Mouse (Mus musculus): ENCODE measurements around the gene Slc31a2. TPM values are rescaled to one million over a fixed set of nuclear protein-coding genes. Genes with fewer than 3 reads are reported as not detected.

Gene Slc31a2
- total RNA-seq, 2 experiments from 2014 or later, result 16.9 to 18.6 TPM

DNA sequence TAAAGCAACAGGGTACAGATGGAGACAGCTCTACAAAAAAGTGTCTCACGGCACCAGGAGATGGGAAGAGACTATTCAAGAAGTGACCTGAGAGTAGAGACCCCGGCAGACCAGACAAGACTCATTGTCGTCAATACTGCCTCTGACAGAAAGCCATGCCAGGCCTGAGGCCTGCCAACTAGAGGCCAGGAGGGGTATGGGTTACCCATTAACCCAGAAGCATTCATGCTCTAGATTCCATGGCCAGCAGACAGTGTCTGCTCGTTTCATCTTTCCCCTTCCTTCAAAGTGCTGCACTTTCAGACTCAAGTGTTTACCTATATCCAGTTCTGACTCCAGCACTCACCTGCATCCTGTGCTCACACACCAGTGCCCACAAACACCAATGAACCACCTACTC is 15.7 kb downstream of the Slc31a2 start:
- no peak for ATAC-seq (replicated peaks; ENCODE audit: poor library complexity)

DNA sequence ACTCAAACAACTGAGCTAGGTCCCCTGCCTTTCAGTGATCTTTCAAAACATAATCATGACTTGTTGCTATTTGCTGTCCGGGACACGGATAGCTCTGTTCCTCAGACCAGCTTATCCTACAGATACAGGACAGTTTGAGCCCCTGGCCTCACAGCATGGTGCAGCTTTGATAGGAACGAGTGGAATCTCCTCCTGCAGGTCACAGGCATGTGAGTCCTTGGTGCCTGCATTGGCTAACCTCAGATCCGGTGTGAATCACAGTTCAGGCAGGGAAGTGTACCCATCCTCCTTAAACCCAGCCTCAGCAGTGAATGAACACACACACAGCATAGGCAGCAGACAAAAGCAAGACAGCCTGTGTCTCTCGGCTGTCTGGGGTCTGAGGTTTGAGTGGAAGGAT is 19.0 kb downstream of the Slc31a2 start:
- ATAC-seq (replicated peaks; ENCODE audit: poor library complexity), result no peak

DNA sequence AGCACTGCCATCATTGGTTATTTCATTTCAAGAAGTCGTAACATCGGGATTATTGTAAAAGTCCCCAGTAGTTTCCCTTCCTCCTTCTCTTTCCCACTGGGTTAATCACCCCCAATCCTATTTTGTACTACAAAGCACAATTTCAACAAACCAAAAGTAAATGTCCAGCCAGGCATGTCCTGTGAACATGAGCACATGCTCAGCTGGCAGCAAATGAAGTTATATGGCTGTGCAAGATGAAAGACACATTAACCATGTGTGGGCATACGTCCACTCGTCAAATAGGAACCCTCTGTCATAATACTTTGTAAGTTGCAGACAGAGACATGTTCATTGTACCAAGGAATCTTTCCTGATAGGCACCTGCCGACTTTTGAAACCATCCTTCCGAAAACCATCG is 20.6 kb downstream of the Slc31a2 start:
- ATAC-seq (replicated peaks; ENCODE audit: poor library complexity), result no peak

DNA sequence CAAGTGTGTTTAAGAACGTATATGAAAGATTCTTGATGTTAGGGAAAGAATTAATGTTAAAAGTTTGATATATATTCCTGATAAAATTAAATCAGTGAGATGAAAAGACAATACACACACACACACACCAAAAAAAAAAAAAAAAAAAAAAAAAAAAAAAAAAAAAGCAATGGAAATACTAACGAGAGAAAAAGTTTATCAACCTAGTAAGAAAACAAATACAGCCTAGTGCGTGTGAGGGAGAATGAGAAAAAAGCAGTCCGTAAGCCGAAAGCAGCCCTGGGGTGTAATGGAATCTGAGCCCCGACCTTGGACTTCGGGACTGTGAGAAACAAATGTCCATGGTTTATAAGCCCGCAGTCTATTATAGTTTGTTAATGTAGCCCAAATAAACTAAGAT is 23.2 kb downstream of the Slc31a2 start:
- no peak for ATAC-seq (replicated peaks; ENCODE audit: poor library complexity)

DNA sequence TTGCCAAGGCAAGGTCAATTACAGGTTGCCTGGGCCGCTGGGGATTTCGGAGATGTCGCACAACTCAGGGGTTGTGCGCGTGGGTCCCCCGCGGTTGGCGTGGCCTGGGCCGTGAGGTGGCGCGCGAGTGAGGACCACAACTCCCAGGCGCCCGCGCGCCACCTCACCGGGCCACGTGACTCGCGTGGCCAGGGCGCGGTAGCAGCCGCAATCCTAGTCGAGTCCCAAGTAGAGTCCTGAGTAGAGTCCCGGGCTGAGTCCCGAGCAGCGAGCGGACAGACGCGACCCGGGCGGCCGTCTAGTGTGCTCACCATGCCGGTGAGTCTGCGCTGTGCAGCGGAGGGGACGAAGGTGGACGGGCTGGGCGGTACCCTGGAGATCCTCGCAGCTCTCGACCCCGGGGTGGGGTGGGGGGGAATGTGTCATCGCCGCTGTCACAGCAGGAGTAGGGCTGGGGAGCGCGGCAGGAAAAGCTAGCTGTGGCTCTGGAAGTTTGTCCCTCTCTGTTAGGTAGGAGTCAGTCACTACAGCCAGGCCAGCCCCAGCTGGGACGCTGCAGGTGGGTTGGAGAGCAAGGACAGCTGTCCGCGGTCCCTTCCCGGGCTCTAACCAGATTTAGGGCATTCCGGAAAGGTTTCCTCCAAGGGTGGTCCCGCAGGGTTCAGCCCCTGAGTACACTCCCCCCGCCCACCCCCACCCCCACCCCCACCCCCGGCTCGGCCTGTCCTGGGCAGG is 24.1 kb downstream of the Slc31a2 start:
- ATAC-seq (replicated peaks; ENCODE audit: poor library complexity), result peak; percentile 45

DNA sequence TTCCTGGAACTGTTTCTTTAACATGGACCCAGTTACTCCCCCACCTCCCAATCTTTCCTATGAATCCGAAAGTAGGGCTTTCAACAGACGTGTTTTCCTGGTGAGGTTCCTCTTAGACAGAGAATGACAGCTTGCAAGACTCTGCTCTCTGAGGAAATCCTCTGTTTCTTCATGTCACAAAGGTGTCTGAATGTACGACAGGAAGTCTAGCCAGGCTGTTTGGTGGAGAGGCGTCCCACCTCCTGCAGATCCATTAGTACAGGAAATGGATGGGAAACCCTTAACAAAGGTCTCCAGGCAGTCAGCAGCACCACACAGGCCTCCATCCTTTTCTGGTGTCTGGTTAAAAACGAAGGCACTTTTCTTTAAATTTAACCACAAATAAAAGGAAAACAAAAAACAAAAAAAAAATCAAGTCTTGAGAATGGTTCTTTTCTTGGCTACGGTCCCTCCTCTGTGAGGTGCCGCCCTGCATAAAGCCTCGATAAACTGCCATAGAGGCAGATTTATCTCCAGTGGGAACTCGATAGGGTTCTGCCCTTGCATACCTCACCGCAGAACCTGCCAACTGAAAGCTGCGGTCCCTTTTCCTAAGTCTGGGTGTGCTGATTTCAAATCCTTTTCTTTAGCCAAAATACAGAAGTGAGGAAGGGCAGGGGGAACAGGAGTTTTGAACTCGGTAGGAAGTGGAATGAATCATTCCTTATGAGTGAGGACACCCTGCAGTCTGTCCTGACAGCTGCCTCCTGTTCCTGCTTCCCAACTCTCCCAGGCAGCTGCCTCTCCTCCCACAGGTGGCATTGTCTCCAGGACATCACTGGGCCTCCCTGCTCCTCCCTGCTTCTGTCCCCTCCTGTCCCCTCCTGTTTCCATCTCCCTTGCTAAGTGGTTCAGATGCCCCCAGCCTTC is 24.9 kb downstream of the Slc31a2 start:
- ATAC-seq (replicated peaks; ENCODE audit: poor library complexity), result peak; percentile 40

DNA sequence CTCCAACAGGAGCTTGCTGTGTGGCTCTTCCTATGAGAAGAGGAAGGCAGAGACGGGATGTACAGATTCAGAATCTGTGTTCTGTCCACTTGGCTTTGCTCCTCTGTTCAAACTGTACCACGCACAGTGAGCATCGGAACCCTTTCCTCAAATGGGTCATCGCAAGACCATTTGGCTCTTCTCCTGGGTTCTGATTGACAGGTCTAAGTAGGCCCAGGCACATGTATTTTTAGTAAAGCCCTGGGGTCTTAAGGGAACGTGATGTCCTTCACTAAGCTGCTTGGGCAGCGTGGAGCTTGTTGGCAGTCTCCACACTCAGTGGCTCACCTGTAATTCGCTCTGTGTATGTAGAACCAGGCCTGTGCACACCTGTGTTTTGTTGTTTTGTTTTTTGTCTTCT is 26.9 kb downstream of the Slc31a2 start:
- no peak for ATAC-seq (replicated peaks; ENCODE audit: poor library complexity)

DNA sequence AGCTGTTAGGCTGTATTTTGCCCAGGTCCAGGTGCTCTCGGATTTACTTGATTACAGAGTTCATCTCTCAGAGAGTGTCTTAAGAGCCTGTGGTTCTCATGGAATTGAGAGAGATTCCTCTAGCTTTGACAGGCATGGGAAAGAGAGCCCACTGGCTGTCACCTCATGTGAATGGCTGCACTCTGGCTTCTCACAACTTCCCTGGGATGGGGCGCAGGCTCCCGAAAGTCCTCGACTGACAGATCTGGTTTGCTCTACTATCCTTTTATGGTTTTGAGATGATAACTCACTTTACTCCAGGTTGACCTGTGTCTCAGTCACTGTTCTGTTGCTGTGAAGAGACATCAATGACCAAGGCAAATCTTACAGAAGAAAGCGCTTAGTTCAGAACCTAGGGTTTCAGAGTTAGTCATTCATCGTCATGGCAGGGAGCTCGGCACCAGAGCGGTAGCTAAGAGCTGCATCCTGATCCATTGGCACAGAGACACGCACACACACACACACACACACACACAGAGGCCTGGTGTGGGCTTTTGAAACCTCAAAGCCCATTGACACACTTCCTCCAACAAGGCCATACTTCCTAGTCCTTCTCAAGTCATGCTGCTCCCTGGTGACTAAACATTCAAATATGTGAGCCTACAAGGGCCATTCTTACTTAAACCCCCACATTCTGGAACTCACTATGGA is 28.6 kb downstream of the Slc31a2 start:
- ATAC-seq (replicated peaks; ENCODE audit: poor library complexity), result peak; percentile 73

DNA sequence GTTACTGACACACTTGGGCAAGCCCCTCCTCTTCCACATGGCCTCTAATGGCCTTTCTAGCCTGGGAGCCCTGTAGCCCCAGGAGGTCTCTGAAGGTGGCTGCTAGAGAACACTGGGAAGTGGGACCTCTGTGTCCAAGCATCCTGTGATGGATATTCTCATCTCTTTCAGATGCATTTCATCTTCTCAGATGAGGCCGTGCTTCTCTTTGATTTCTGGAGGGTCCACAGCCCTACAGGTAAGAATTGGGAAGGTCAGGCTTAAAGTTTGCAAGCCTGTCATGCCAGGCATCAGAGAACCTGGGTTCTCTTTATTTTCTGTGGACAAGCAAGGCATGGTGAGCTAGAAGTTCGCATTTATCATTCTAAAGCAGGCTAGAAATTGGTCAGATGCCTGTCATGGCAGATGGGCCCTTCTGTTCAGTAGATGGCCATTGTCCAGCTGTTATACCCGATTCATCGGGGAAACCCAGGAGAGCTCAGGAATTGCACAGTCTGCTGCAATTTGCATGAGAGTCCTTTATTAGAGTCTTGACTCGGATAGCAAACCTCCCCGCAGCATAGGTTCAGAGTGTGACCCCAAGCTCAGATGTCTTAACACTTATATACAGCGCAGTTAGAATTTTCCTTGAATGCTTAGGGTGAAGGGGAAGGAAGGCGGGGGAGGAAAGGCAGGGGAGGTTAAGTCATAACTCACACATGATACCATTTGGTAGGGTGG is 30.3 kb downstream of the Slc31a2 start:
- ATAC-seq (replicated peaks; ENCODE audit: poor library complexity), result no peak

DNA sequence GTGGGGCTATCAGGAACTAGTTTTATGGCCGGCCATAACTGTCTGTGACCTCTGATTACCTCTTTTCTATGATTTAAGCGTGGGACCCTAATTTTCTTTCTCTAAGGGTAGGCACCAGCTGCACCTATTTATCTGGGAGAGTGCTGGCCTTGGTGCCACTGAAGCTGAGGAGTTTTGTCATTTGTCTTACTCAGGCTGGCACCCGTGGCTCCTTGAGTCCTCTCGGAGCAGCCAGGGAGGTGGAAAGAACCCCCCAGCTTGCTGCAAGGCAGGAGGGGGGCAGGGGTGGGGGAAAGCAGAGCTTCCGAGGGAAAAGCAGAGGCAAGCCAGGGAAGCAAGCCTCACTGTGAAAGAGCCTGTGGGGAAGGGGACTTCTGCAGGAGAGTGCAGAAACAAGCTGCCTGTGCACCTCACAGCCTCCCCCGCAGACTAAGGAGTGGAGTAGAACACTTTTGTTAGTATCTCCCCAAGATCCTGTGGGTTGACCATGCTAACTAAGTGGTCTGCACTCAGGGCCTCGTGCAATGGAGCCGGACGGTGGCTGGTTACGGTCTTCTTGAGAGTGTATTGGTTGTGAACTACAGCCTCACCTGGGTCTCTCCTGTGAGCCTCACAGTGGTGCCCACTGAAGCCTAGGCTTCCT is 31.0 kb downstream of the Slc31a2 start:
- ATAC-seq (replicated peaks; ENCODE audit: poor library complexity), result no peak

DNA sequence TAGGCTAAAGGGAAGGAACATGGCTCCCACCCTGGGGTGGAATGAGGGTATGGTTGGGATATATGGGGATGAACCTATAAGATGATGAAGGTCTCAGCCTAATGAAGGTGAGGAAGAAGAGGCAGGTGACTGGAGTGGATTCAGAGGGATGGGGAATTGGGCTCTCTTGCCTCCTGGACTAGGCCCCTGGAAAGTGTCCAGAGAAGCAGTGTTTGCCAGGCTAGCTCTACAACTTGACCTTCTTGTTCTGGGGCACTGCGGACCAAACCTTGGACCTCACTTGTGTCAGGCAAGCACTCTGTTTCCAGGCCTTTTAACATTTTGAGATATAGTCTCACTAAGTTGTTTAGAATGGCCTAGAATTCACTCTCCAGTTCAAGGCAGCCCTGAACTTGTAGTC is 32.4 kb downstream of the Slc31a2 start:
- ATAC-seq (replicated peaks; ENCODE audit: poor library complexity), result no peak

DNA sequence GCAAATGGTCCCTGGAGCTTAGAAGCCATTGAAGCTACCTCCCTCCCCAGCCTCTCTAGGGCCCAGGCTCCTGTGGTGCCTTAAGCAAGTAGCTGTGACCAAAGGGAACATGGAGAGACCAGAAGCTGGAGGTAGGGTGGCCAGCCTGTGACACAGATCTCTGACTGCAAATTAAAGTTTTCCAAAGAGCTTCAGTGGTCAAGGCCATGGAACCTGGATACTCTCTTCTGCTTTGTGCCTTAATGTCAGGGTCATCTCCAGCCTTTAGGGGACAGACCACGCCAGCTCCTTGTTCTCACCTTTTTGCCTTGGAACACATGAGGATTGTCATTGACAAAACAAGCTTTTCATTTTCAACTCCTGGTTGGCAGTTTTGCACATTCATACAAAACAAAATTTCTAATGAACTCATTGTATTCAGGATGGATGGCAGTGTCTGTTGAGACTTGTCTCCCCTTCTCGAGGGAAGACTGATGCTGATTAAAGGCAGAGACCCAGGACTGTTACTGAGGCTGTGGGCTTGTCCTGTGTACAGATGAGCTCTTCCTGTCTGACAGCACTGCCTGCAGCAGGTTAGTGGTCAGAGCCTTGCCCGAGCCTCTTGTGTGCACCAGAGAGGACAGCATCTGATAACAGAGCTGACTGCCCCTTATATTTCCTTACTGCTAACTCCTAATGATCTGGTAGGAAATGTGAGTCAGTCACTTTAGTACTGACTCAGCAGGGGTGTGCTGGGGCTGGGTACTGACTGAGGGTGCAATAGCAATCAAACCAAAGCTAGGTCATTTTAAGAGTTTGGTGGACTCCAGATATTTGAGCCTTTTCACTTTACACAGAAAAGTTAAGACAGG is 35.1 kb downstream of the Slc31a2 start:
- no peak for ATAC-seq (replicated peaks; ENCODE audit: poor library complexity)

DNA sequence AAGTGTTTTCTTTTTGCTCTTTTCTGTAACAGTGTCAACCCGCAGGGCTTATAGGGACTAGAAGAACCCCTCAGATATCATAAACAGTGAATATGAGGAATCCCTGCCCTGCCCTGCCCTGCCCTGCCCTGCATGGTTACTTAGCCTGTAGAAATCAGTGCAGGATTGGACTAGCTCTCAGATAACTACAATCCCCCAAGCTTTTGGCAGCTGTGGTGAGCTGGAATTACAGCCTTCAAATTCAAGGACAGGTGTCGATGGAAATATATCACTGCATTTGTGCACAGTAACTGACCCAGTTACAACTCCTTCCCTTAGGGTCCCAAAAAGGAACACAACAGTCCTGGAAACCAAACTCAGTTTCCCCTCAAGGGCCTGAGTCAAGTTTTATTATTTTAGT is 37.6 kb downstream of the Slc31a2 start:
- ATAC-seq (replicated peaks; ENCODE audit: poor library complexity), result no peak

DNA sequence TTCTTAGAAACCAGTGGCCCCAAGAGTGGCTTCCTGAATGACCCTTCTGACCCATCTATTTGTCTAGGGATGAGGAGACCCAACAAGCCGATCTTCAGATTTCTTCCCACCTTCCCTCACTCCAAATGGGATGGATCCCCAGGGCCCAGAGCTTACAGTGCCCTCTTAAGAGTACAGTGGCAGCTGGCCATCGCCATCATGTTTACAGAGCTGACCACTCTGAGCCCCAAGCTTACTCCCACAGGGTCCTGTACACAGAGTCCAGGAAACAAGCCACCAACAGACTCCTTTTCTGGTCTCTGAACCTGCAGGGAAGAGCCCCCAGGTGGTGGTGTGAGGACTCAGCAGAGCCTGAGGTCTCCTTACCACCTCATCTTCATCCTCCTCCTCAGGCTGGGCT is 40.4 kb downstream of the Slc31a2 start:
- no peak for ATAC-seq (replicated peaks; ENCODE audit: poor library complexity)

DNA sequence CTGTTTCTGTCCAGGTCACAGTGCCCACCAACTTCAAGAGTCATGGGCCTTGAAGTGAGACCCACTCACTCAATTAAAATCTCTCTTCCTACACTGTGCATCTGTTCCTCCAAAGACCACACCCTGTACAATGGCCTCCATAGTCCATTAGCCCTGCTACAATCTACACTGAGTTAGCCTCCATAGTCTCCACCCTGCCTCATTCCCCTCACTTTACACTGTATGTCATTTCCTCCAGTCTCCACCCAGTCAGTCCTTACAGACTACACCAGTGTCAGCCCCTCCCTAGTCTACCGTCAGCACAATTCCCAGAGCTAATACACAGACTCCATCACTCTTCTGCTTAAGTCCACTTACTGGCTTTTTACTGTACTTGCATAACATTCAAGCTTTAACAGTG is 40.9 kb downstream of the Slc31a2 start:
- no peak for ATAC-seq (replicated peaks; ENCODE audit: poor library complexity)

DNA sequence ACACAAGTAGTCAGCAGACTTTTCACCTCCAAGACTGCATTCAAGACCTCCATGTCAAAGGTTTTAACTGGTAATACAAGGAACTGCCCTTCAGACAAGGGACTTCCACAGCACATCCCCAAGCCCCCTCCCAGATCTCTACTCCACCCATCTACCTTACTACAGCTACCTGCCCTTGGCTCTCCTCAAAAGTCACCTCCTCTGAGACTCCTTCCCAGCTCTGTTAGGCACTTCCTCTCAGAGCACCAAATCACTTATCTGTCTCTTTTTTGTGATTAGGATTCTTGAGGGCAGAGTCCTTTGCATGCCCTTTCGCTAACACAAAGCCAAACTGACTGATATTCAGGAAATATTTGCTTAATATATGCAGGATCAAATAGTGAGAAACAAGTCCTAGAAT is 43.9 kb downstream of the Slc31a2 start:
- no peak for ATAC-seq (replicated peaks; ENCODE audit: poor library complexity)

DNA sequence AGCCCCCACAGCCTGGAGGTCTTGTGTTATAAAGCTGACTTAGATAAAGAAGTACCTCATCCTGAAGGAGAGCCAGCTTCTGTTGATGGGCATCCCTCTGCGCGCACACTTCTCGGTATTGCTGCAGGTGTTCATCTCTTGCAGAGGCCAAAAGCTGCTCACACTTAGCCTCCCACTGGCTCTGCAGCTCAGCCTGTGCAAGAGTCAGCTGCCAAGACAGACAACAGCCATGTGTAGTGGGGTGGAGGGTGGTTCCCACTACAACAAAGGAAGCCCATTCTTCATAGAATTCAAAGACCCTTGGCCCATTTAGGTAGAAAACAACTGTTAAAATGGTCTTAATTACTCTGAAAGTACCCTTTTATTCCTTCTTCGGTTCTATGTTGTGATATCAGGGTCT is 44.5 kb downstream of the Slc31a2 start:
- ATAC-seq (replicated peaks; ENCODE audit: poor library complexity), result no peak

DNA sequence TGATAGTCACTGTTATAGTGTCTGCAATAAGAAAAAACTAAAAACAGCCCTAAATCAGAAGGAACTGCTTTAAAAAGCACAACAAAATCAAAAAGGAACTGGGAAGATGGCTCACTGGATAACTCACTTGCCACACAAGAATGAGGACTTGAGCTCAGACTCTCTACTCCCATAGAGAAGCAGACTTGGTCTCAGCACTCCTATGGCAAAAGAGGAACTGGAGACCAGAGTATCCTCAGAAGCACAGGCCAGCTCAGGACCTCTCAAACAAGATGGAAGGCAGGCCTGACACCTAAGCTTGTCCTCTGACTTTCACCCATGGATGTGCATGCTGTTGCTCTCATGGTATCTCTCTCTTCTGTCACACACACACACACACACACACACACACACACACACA is 46.0 kb downstream of the Slc31a2 start:
- peak; percentile 58 for ATAC-seq (replicated peaks; ENCODE audit: poor library complexity)

DNA sequence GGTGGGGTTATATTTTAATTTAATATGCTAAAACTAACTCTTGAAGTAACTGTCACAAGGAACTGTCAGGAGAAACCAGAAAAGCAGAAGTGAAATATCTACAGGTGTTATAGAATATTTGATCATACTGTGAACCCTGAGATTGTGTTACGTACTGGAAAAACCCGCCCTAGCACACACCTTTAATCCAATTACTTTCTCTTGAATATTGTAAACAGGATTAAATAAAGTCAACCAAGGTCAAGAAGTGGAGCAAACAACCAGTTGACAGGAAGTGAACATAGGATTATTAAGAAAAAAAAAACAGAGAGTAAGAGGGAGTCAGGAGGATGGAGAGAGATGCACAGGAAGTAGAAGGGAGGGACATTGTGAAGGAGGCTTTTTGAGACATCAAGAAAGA is 50.5 kb downstream of the Slc31a2 start:
- ATAC-seq (replicated peaks; ENCODE audit: poor library complexity), result no peak

All from megakaryocyte progenitor cell, adult 5-6 weeks (primary cell).